Mouse (Mus musculus): ENCODE data around the gene Med16. TPM values are rescaled to one million over a fixed set of nuclear protein-coding genes. Genes with fewer than 3 reads are reported as not detected.

Med16 gene
- total RNA-seq, 1 experiment = 21.0 TPM

DNA sequence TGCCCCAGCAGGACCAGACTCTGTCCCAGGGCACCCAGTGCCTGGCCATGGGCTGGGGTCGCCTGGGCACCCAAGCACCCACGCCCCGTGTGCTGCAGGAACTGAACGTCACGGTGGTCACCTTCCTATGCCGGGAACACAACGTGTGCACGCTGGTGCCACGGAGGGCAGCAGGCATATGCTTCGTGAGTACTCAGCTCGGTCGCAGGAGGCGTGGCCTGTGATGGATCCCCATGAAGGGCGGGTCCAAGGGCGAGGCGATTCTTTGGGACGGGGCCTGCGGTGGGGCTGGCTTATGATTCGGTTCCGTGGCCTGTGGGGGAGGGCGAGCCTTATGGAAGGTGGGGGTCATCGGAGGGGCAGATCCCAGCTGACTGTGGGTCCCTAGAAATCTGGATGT is 26.7 kb downstream of the Med16 start:
- Histone ChIP-seq H3K27ac (ENCODE audit: insufficient read depth, low read depth, low read length, poor library complexity, severe bottlenecking) (no peak overlapping the region), H3K36me3 (ENCODE audit: control insufficient read depth, insufficient read depth, low read length, poor library complexity, severe bottlenecking) (no peaks in the 10 kb centered on the region), H3K4me3 (ENCODE audit: insufficient read depth in 1 of 2, low read depth in 1 of 2, low read length in 2 of 2, poor library complexity in 1 of 2, severe bottlenecking in 1 of 2) (peak overlapping the region in 1 of 2 experiments; percentile 47; a peak in 1 of 4 replicates), H3K9me3 (ENCODE audit: control insufficient read depth, insufficient read depth, low read depth, low read length) (no peaks in the 10 kb centered on the region), H3K9ac (ENCODE audit: insufficient read depth, low read depth, low read length, poor library complexity, severe bottlenecking) (0 out of 2 replicates have a peak overlapping the region, but pooled peaks have one; percentile 28), H3K4me1 (ENCODE audit: control insufficient read depth in 2 of 2, insufficient read depth in 2 of 2, low read length in 2 of 2, poor library complexity in 1 of 2) (peaks cover 0 to 19% of the 10 kb centered on the region in 2 experiments; a peak in 1 of 4 replicates)
- DNase-seq (ENCODE audit: low read depth, low spot score) = no peak
- in situ Hi-C loops (cut with MboI; ENCODE audit: low sequenced_read_pairs in 2 of 2, unreplicated experiment in 2 of 2) = no loop called here
- TF ChIP-seq CHD2 (IDR thresholded peaks at IDR 0.05; ENCODE audit: low read depth, low read length) (no peak), ZNF384 (IDR thresholded peaks at IDR 0.05; ENCODE audit: low read depth, low read length) (no peak), HCFC1 (IDR thresholded peaks at IDR 0.05; ENCODE audit: borderline replicate concordance, insufficient read depth, low read length) (no peak)

DNA sequence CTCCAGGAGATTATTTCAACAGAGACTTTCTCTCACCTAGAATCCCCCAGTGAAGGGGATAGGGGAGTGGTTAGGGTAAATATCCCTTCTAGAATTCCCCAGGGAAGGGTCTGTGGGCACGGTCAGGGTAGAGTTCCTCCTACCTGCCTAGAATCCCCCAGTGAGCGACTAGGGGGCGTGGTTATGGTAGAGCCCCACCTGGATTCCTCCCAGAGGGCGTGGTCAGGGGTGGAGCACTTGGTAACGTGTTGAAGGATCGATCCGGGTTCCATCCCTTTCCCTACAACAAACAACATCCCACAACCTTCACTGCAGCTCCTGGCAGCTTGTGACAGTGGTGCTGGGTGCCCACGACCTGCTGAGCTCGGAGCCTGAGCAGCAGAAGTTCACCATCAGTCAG is 28.0 kb downstream of the Med16 start:
- no peak for DNase-seq (ENCODE audit: low read depth, low spot score)
- peaks cover 0 to 19% of the 10 kb centered on the region in 2 experiments; a peak in 1 of 4 replicates for H3K4me1 ChIP-seq (ENCODE audit: control insufficient read depth in 2 of 2, insufficient read depth in 2 of 2, low read length in 2 of 2, poor library complexity in 1 of 2)
- no peak overlapping the region for H3K27ac ChIP-seq (ENCODE audit: insufficient read depth, low read depth, low read length, poor library complexity, severe bottlenecking)
- no peaks in the 10 kb centered on the region for H3K36me3 ChIP-seq (ENCODE audit: control insufficient read depth, insufficient read depth, low read length, poor library complexity, severe bottlenecking)
- H3K4me3 ChIP-seq (ENCODE audit: insufficient read depth in 1 of 2, low read depth in 1 of 2, low read length in 2 of 2, poor library complexity in 1 of 2, severe bottlenecking in 1 of 2) = no peak overlapping the region
- no peak overlapping the region for H3K9ac ChIP-seq (ENCODE audit: insufficient read depth, low read depth, low read length, poor library complexity, severe bottlenecking)
- in situ Hi-C loops (cut with MboI; ENCODE audit: low sequenced_read_pairs in 2 of 2, unreplicated experiment in 2 of 2) = no loop called here
- no peaks in the 10 kb centered on the region for H3K9me3 ChIP-seq (ENCODE audit: control insufficient read depth, insufficient read depth, low read depth, low read length)
- TF ChIP-seq CHD2 (IDR thresholded peaks at IDR 0.05; ENCODE audit: low read depth, low read length) (no peak), ZC3H11A (IDR thresholded peaks at IDR 0.05; ENCODE audit: borderline replicate concordance, low read depth, low read length) (no peak), MAFK (IDR thresholded peaks at IDR 0.05; ENCODE audit: insufficient read depth, low read depth, low read length) (no peak), ZNF384 (IDR thresholded peaks at IDR 0.05; ENCODE audit: low read depth, low read length) (no peak), HCFC1 (IDR thresholded peaks at IDR 0.05; ENCODE audit: borderline replicate concordance, insufficient read depth, low read length) (no peak)

DNA sequence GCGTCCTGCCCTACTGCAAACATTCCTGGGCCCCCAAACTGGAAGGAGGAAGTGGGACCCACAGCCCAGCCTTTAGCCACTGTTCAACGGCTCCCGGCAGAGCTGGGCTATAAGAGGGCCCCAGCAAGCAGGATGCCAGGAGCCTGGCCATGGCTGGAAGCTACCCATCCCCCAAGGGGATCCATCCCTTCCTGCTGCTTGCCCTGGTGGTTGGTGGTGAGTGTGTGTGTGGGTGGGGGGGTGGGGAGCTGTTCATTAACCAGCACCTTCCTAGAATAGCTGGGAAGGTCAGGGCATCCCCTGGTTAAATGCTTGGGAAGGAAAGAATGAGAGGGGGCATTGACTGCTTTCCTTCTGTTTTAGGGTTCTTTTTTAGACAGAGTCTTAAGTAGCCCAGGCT is 29.2 kb downstream of the Med16 start:
- no peak overlapping the region for H3K9ac ChIP-seq (ENCODE audit: insufficient read depth, low read depth, low read length, poor library complexity, severe bottlenecking)
- H3K27ac ChIP-seq (ENCODE audit: insufficient read depth, low read depth, low read length, poor library complexity, severe bottlenecking) = no peak overlapping the region
- TF ChIP-seq CHD2 (IDR thresholded peaks at IDR 0.05; ENCODE audit: low read depth, low read length) = no peak
- no peak for TF ChIP-seq ZNF384 (IDR thresholded peaks at IDR 0.05; ENCODE audit: low read depth, low read length)
- no peak for TF ChIP-seq ZC3H11A (IDR thresholded peaks at IDR 0.05; ENCODE audit: borderline replicate concordance, low read depth, low read length)
- no peak for TF ChIP-seq MAFK (IDR thresholded peaks at IDR 0.05; ENCODE audit: insufficient read depth, low read depth, low read length)
- TF ChIP-seq HCFC1 (IDR thresholded peaks at IDR 0.05; ENCODE audit: borderline replicate concordance, insufficient read depth, low read length) = no peak
- H3K36me3 ChIP-seq (ENCODE audit: control insufficient read depth, insufficient read depth, low read length, poor library complexity, severe bottlenecking) = no peaks in the 10 kb centered on the region
- peaks cover 0 to 19% of the 10 kb centered on the region in 2 experiments; a peak in 1 of 4 replicates for H3K4me1 ChIP-seq (ENCODE audit: control insufficient read depth in 2 of 2, insufficient read depth in 2 of 2, low read length in 2 of 2, poor library complexity in 1 of 2)
- DNase-seq (ENCODE audit: low read depth, low spot score) = no peak
- H3K4me3 ChIP-seq (ENCODE audit: insufficient read depth in 1 of 2, low read depth in 1 of 2, low read length in 2 of 2, poor library complexity in 1 of 2, severe bottlenecking in 1 of 2) = no peak overlapping the region
- no peaks in the 10 kb centered on the region for H3K9me3 ChIP-seq (ENCODE audit: control insufficient read depth, insufficient read depth, low read depth, low read length)
- in situ Hi-C loops (cut with MboI; ENCODE audit: low sequenced_read_pairs in 2 of 2, unreplicated experiment in 2 of 2) = no loop called here

DNA sequence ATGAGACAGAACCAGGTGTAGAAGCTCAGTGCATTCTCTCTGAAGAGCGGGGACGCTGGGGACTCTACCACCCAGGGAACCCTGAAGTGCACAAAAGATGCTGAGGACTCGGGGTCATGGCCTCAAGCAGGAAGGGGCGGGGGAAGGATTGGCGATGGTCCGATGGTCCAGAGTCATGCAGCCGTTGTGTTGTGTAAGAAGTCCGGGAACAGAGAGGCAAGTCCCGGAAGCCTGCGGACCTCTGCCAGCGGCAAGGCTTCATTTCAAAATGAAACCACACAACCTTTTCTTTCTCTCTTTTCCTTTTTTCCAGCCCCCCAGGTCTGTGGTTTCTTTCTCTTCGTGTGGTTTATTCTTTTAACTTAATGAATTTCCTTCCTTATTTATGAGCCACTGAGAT is 31.0 kb downstream of the Med16 start:
- DNase-seq (ENCODE audit: low read depth, low spot score) = no peak
- Histone ChIP-seq H3K36me3 (ENCODE audit: control insufficient read depth, insufficient read depth, low read length, poor library complexity, severe bottlenecking) (no peaks in the 10 kb centered on the region), H3K27ac (ENCODE audit: insufficient read depth, low read depth, low read length, poor library complexity, severe bottlenecking) (no peak overlapping the region), H3K9ac (ENCODE audit: insufficient read depth, low read depth, low read length, poor library complexity, severe bottlenecking) (no peak overlapping the region), H3K4me1 (ENCODE audit: control insufficient read depth in 2 of 2, insufficient read depth in 2 of 2, low read length in 2 of 2, poor library complexity in 1 of 2) (peaks cover 0 to 19% of the 10 kb centered on the region in 2 experiments; a peak in 1 of 4 replicates), H3K4me3 (ENCODE audit: insufficient read depth in 1 of 2, low read depth in 1 of 2, low read length in 2 of 2, poor library complexity in 1 of 2, severe bottlenecking in 1 of 2) (no peak overlapping the region), H3K9me3 (ENCODE audit: control insufficient read depth, insufficient read depth, low read depth, low read length) (no peaks in the 10 kb centered on the region)
- TF ChIP-seq MAFK (IDR thresholded peaks at IDR 0.05; ENCODE audit: insufficient read depth, low read depth, low read length) = no peak
- no peak for TF ChIP-seq ZC3H11A (IDR thresholded peaks at IDR 0.05; ENCODE audit: borderline replicate concordance, low read depth, low read length)
- no peak for TF ChIP-seq HCFC1 (IDR thresholded peaks at IDR 0.05; ENCODE audit: borderline replicate concordance, insufficient read depth, low read length)
- no peak for TF ChIP-seq ZNF384 (IDR thresholded peaks at IDR 0.05; ENCODE audit: low read depth, low read length)
- TF ChIP-seq CHD2 (IDR thresholded peaks at IDR 0.05; ENCODE audit: low read depth, low read length) = no peak
- in situ Hi-C loops (cut with MboI; ENCODE audit: low sequenced_read_pairs in 2 of 2, unreplicated experiment in 2 of 2) = no loop called here

DNA sequence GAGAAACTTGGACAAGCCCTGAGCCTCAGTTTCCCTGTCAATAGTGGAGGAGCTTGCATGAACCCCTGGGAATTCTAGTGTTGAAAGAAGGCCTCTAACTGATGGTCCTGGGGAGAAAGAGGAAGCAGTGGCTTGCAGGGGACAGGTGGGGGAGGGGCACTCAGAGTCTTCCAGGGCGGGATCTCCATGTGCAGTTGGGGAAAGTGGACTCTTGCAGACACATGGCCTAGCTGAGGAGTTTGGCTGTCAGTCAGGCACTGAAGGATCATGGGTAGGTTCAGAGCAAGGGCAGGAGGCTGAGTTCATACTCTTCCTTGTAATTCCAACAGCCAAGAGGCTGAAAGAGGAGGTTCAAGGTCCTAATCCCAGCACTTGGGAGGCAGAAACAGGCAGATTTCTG is 31.5 kb downstream of the Med16 start:
- Histone ChIP-seq H3K9me3 (ENCODE audit: control insufficient read depth, insufficient read depth, low read depth, low read length) (no peaks in the 10 kb centered on the region), H3K36me3 (ENCODE audit: control insufficient read depth, insufficient read depth, low read length, poor library complexity, severe bottlenecking) (no peaks in the 10 kb centered on the region), H3K27ac (ENCODE audit: insufficient read depth, low read depth, low read length, poor library complexity, severe bottlenecking) (no peak overlapping the region), H3K4me1 (ENCODE audit: control insufficient read depth in 2 of 2, insufficient read depth in 2 of 2, low read length in 2 of 2, poor library complexity in 1 of 2) (peaks cover 0 to 15% of the 10 kb centered on the region in 2 experiments; a peak in 1 of 4 replicates), H3K4me3 (ENCODE audit: insufficient read depth in 1 of 2, low read depth in 1 of 2, low read length in 2 of 2, poor library complexity in 1 of 2, severe bottlenecking in 1 of 2) (no peak overlapping the region), H3K9ac (ENCODE audit: insufficient read depth, low read depth, low read length, poor library complexity, severe bottlenecking) (no peak overlapping the region)
- no peak for TF ChIP-seq ZC3H11A (IDR thresholded peaks at IDR 0.05; ENCODE audit: borderline replicate concordance, low read depth, low read length)
- no peak for TF ChIP-seq MAFK (IDR thresholded peaks at IDR 0.05; ENCODE audit: insufficient read depth, low read depth, low read length)
- TF ChIP-seq HCFC1 (IDR thresholded peaks at IDR 0.05; ENCODE audit: borderline replicate concordance, insufficient read depth, low read length) = no peak
- TF ChIP-seq ZNF384 (IDR thresholded peaks at IDR 0.05; ENCODE audit: low read depth, low read length) = no peak
- TF ChIP-seq CHD2 (IDR thresholded peaks at IDR 0.05; ENCODE audit: low read depth, low read length) = no peak
- DNase-seq (ENCODE audit: low read depth, low spot score) = no peak
- in situ Hi-C loops (cut with MboI; ENCODE audit: low sequenced_read_pairs in 2 of 2, unreplicated experiment in 2 of 2) = no loop called here
